In genomic region chr3:99247586-99247985, GRCm38 (mm10) we compare ENCODE assay signal across 25 mouse cellular contexts. TPM values are rescaled to one million over a fixed set of nuclear protein-coding genes. Genes with fewer than 3 reads are reported as not detected.
DNase-seq lines count a peak whose midpoint lies in the region; ATAC-seq and TF ChIP-seq lines count a peak whose summit lies in the region.
"Had no signal": no experiment of that assay in that cellular context is flagged by ENCODE, and none has a peak within 500 bp of the region (broad histone marks: within the 10 kb centered on the region; RNA-seq: fewer than 3 reads in every experiment).

No protein-coding gene starts in this region.

- peak; percentile 30; the same call in 1 of the 2 replicates for ATAC-seq in limb, embryonic 14.5 days (ENCODE audit: low FRiP score, low read depth)
- no peak for ATAC-seq in intestine, embryonic 15.5 days
- ATAC-seq in CD4-positive, CD25-positive, alpha-beta regulatory T cell, adult 4 months = no peak
- ATAC-seq: hindbrain, postnatal 0 days had no signal

- H3K9ac ChIP-seq in limb, embryonic 14.5 days (ENCODE audit: low read depth, low read length, severe bottlenecking) = 0 out of 2 replicates have a peak overlapping the region, but pooled peaks have one; percentile 21
- no peak overlapping the region for H3K9ac ChIP-seq in intestine, embryonic 15.5 days
- H3K9ac ChIP-seq: forebrain, embryonic 12.5 days; liver, embryonic 13.5 days; lung, embryonic 15.5 days; neural tube, embryonic 13.5 days; stomach, embryonic 15.5 days had no signal

- peaks cover 39% of the 10 kb centered on the region; the same call in 1 of the 2 replicates for H3K27me3 ChIP-seq in limb, embryonic 14.5 days (ENCODE audit: control insufficient read depth, insufficient read depth, low read length)
- peaks cover 88% of the 10 kb centered on the region for H3K27me3 ChIP-seq in intestine, embryonic 15.5 days (replicated peaks)
- H3K27me3 ChIP-seq: CH12.LX had no signal

- TF ChIP-seq POLR2A in brain, embryonic 14.5 days (IDR thresholded peaks at IDR 0.05; ENCODE audit: borderline replicate concordance, extremely low read depth, insufficient read depth, insufficient read length, poor library complexity, severe bottlenecking) = no peak
- no peak for TF ChIP-seq POLR2A in limb, embryonic 14.5 days (IDR thresholded peaks at IDR 0.05; ENCODE audit: borderline replicate concordance, extremely low read depth, insufficient read depth, insufficient read length)

- H3K36me3 ChIP-seq in limb, embryonic 14.5 days (ENCODE audit: control insufficient read depth, insufficient read depth, low read length) = no peaks in the 10 kb centered on the region
- no peaks in the 10 kb centered on the region for H3K36me3 ChIP-seq in intestine, embryonic 15.5 days
- H3K36me3 ChIP-seq: forebrain, embryonic 12.5 days; liver, embryonic 13.5 days; lung, embryonic 15.5 days; neural tube, embryonic 13.5 days; stomach, embryonic 15.5 days had no signal

- 8% methylated on average over 4 of the region's 4 CpGs for WGBS in limb, embryonic 14.5 days
- 4% methylated on average over 4 of the region's 4 CpGs for WGBS in intestine, embryonic 15.5 days

- intact Hi-C loops in gastrocnemius, postnatal 14 days (cut with DNase I; ENCODE audit: low total_unique reads) = no loop called here

- DNase-seq in gastrocnemius, adult 18-20 months (ENCODE audit: low spot score) = peak; percentile 64
- no peak for DNase-seq in gastrocnemius, adult 8-10 months (ENCODE audit: low spot score in 2 of 2)
- peak; percentile 18 for DNase-seq in brain, embryonic 14.5 days (ENCODE audit: low read depth)
- DNase-seq in gastrocnemius, postnatal 14 days = peak; percentile 54
- DNase-seq in limb, embryonic 14.5 days (ENCODE audit: low spot score) = peak; percentile 59
- no peak for DNase-seq in yolk sac, embryonic 10.5 days (ENCODE audit: low spot score)
- DNase-seq: cerebellum, adult 8-10 months; kidney, adult 18-20 months; liver, embryonic 13.5 days; right cerebral cortex, postnatal 25 days; thymus, adult 18-20 months had no signal

- no peak overlapping the region for H3K4me3 ChIP-seq in limb, embryonic 14.5 days (replicated peaks; ENCODE audit: low read length)
- H3K4me3 ChIP-seq in intestine, embryonic 15.5 days (replicated peaks) = no peak overlapping the region
- H3K4me3 ChIP-seq: forebrain, embryonic 12.5 days; liver, embryonic 13.5 days; lung, embryonic 15.5 days; neural tube, embryonic 13.5 days had no signal

- no peaks in the 10 kb centered on the region for H3K9me3 ChIP-seq in limb, embryonic 14.5 days (ENCODE audit: control insufficient read depth, low read length)
- H3K9me3 ChIP-seq in intestine, embryonic 15.5 days = no peaks in the 10 kb centered on the region
- H3K9me3 ChIP-seq: forebrain, embryonic 12.5 days; liver, embryonic 13.5 days; lung, embryonic 15.5 days; neural tube, embryonic 13.5 days; stomach, embryonic 15.5 days had no signal

- H3K4me1 ChIP-seq in limb, embryonic 14.5 days (ENCODE audit: control insufficient read depth, insufficient read depth, low read length) = peaks cover 46% of the 10 kb centered on the region
- no peaks in the 10 kb centered on the region for H3K4me1 ChIP-seq in intestine, embryonic 15.5 days (replicated peaks)
- H3K4me1 ChIP-seq: liver, embryonic 13.5 days; neural tube, embryonic 13.5 days; stomach, embryonic 15.5 days had no signal

- no peak for TF ChIP-seq CTCF in brain, embryonic 14.5 days (IDR thresholded peaks at IDR 0.05; ENCODE audit: borderline replicate concordance, extremely low read depth, insufficient read depth, insufficient read length)

- peak overlapping the region; percentile 56 for H3K4me2 ChIP-seq in limb, embryonic 14.5 days (replicated peaks; ENCODE audit: low read depth, low read length, severe bottlenecking)
- H3K4me2 ChIP-seq in intestine, embryonic 15.5 days (replicated peaks) = no peak overlapping the region
- H3K4me2 ChIP-seq: forebrain, embryonic 12.5 days; heart, embryonic 11.5 days; liver, embryonic 13.5 days; lung, embryonic 15.5 days; midbrain, embryonic 11.5 days; neural tube, embryonic 13.5 days; stomach, embryonic 15.5 days had no signal

- peak overlapping the region; percentile 75; the same call in 1 of the 2 replicates for H3K27ac ChIP-seq in limb, embryonic 14.5 days (replicated peaks; ENCODE audit: low read depth, low read length)
- H3K27ac ChIP-seq in intestine, embryonic 15.5 days = no peak overlapping the region
- H3K27ac ChIP-seq: forebrain, embryonic 12.5 days; hindbrain, postnatal 0 days; kidney, postnatal 0 days; liver, embryonic 13.5 days; lung, embryonic 15.5 days; macrophage; neural tube, embryonic 13.5 days; stomach, embryonic 15.5 days had no signal

RNA-seq across cellular contexts. Expression of gene Tbx15, which starts 7.4 kb away (rescaled TPM):
- 100 to 1,000 TPM; 125 to 144 TPM for total RNA-seq in gastrocnemius, adult 18-20 months (2021)
- total RNA-seq in gastrocnemius, adult 8-10 months (2022) = 100 to 1,000 TPM; 147 to 173 (median 156) TPM
- 3.1 and 4.2 TPM in 2 replicates for polyA plus RNA-seq in brain, embryonic 14.5 days (2012; rRNA removed)
- total RNA-seq in gastrocnemius, postnatal 14 days (2021) = 100 to 1,000 TPM; 116 to 149 TPM
- polyA plus RNA-seq in limb, embryonic 14.5 days (2012; rRNA removed) = 66.6 and 76.3 TPM in 2 replicates
- polyA plus RNA-seq in limb, embryonic 14.5 days (2014; fragmentation: Nextera tagmentation; extraction: Ambion mirVana) = 25.5 and 26.6 TPM in 2 replicates
- polyA plus RNA-seq in intestine, embryonic 15.5 days (2015; fragmentation: Nextera tagmentation; extraction: Ambion mirVana) = 0.04 TPM in 2 replicates
- not detected for polyA plus RNA-seq in CD4-positive, CD25-positive, alpha-beta regulatory T cell, adult 4 months (2017; shearing (Covaris generic))
- total RNA-seq: granulocyte monocyte progenitor cell, adult 5-6 weeks; monocyte, adult 5-6 weeks had no signal
- polyA plus RNA-seq: kidney, postnatal 0 days; macrophage had no signal

Comparison
In these comparisons a context has a peak if more than half of its experiments do, and no peak if none do; other contexts are left out.
1. DNase-seq: peak in gastrocnemius, adult 18-20 months (single experiment), brain, embryonic 14.5 days (single experiment), gastrocnemius, postnatal 14 days (single experiment) and limb, embryonic 14.5 days (single experiment); none in gastrocnemius, adult 8-10 months (0 of 2) and yolk sac, embryonic 10.5 days (single experiment).